Comparison of ENCODE assay signal across 8 mouse cellular contexts in genomic region chr11:3370928-3371598, GRCm38 (mm10). TPM values are rescaled to one million over a fixed set of nuclear protein-coding genes. Genes with fewer than 3 reads are reported as not detected.
DNase-seq lines count a peak whose midpoint lies in the region; ATAC-seq lines count a peak whose summit lies in the region.

No protein-coding gene starts in this region.

- H3K27ac ChIP-seq in hindbrain, embryonic 16.5 days (ENCODE audit: low read depth, low read length): peak overlapping the region; percentile 90

- no peaks in the 10 kb centered on the region for H3K36me3 ChIP-seq in hindbrain, embryonic 16.5 days (ENCODE audit: control insufficient read depth, insufficient read depth, low read length)

- peak overlapping the region; percentile 84 for H3K9ac ChIP-seq in hindbrain, embryonic 16.5 days (ENCODE audit: low read depth, low read length)

- ATAC-seq in activated CD4-positive, CD25-positive, alpha-beta regulatory T cell, adult 4 months: peak; percentile 92
- peak; percentile 97 for ATAC-seq in common myeloid progenitor, adult 5-6 weeks (replicated peaks; ENCODE audit: low read depth, poor library complexity, severe bottlenecking)
- peak; percentile 97 for ATAC-seq in hindbrain, embryonic 16.5 days

- peak overlapping the region; percentile 72 for H3K4me3 ChIP-seq in hindbrain, embryonic 16.5 days (ENCODE audit: low read length)

- no peaks in the 10 kb centered on the region for H3K9me3 ChIP-seq in hindbrain, embryonic 16.5 days (ENCODE audit: control insufficient read depth, low read length)

- H3K4me2 ChIP-seq in hindbrain, embryonic 16.5 days (ENCODE audit: low read length): peak overlapping the region; percentile 68

- no peaks in the 10 kb centered on the region for H3K27me3 ChIP-seq in hindbrain, embryonic 16.5 days (replicated peaks; ENCODE audit: control insufficient read depth, insufficient read depth, low read length)

- whole genome bisulfite sequencing in hindbrain, embryonic 16.5 days: under 1% methylated on average over 24 of the region's 27 CpGs

- peaks cover 39% of the 10 kb centered on the region for H3K4me1 ChIP-seq in hindbrain, embryonic 16.5 days (ENCODE audit: control insufficient read depth, insufficient read depth, low read depth, low read length)

- peak; percentile 78 for DNase-seq in gastrocnemius, adult 18-20 months (ENCODE audit: low spot score)
- DNase-seq in left cerebral cortex, adult 18-20 months (ENCODE audit: low spot score in 2 of 2): peak; percentile 74 to 84
- peak; percentile 84 to 87 for DNase-seq in lung, postnatal 4 days
- DNase-seq in right cerebral cortex, adult 18-20 months: peak; percentile 90
- peak; percentile 83 for DNase-seq in urinary bladder, postnatal 14 days (ENCODE audit: low spot score)

RNA-seq across cellular contexts. Expression of gene Limk2, which starts 37.9 kb away (rescaled TPM):
- polyA plus RNA-seq in activated CD4-positive, CD25-positive, alpha-beta regulatory T cell, adult 4 months (2017; shearing (Covaris generic)): 10 to 100 TPM; 77.7 to 78.9 TPM
- 13.8 and 28.4 TPM in 2 replicates for total RNA-seq in common myeloid progenitor, adult 5-6 weeks (2017)
- 10 to 100 TPM; 10.4 to 12.1 TPM for total RNA-seq in gastrocnemius, adult 18-20 months (2021)
- polyA plus RNA-seq in hindbrain, embryonic 16.5 days (2015; fragmentation: Nextera tagmentation; extraction: Ambion mirVana): 159 and 164 TPM in 2 replicates
- 100 to 1,000 TPM in 1 of 2 experiments, 10 to 100 TPM in 1; 98.4 to 114 TPM for total RNA-seq in left cerebral cortex, adult 18-20 months (2021)

RNA-seq across cellular contexts. Expression of gene Pik3ip1, which starts 40.9 kb away (rescaled TPM):
- polyA plus RNA-seq in activated CD4-positive, CD25-positive, alpha-beta regulatory T cell, adult 4 months (2017; shearing (Covaris generic)): 10 to 100 TPM; 32.9 to 53.5 TPM
- 26.5 and 33.6 TPM in 2 replicates for total RNA-seq in common myeloid progenitor, adult 5-6 weeks (2017)
- 10 to 100 TPM; 27.2 to 30.8 TPM for total RNA-seq in gastrocnemius, adult 18-20 months (2021)
- 30.8 and 36.1 TPM in 2 replicates for polyA plus RNA-seq in hindbrain, embryonic 16.5 days (2015; fragmentation: Nextera tagmentation; extraction: Ambion mirVana)
- 10 to 100 TPM; 27.8 to 32.3 TPM for total RNA-seq in left cerebral cortex, adult 18-20 months (2021)

Comparison
In these comparisons a context has a peak if more than half of its experiments do, and no peak if none do; other contexts are left out.
1. Peak in every context shown above with its lines: DNase-seq, ATAC-seq, H3K4me3 ChIP-seq and H3K27ac ChIP-seq.